Mouse (Mus musculus) cerebellum, adult 9-10 months (tissue): ENCODE results near the gene Vcan.
"Not testable (repeated sequence)": the region's sequence is repeated elsewhere in the genome, so short reads cannot be mapped to it uniquely, and the experiment has no call there.

Source experiments
- DNase-seq: peaks from one replicate; pipeline ENCODE4 v3.0.0; 2022

Gene Vcan

DNA sequence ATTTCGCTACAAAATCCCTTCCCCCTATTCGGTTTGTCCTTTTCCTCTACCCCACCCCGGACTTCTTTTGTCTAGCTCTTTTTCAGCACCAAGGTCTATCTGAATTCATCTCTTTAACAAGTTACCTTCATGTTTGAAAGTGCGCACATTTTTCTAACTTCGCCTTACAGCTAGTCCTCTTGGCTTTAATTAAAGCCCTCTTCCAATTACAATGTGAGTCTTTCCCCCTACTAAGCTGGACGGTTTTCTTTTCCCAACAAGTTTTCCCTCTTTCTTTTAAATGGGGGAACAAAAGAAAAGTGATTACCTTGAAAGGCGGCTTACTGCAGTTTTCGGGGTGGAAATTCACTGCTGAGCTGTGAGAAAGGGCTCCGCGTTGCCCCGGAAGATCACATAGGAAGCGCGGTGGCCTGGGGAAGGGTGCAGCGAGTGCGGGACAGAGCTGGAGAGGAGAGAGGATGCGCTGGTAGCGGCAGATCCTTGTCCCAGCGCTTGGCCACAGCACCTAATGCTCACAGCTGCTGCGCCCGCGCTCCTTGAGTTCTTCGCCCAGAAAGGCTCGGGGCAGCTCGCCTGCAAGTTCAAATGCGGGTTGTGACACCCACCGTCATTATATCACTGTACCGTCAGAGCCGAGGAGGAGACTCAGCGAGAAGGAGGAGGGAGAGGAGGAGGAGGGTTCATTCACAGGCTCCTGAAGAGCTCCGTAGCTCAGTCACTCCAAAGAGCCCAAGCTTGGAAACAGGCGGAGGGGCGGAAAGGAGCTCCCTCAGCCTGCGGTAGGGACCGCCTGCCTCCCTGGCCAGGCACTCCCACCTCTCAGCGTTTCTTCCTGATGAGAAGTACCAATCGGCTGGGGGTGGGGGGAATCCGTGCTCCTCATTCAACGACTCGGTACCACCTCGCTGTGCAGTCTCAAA lies at the start of gene Vcan:
Vcan (minus strand) TSS at position 744 of the 920 bp plus-strand sequence.
- DNase-seq: no peak

DNA sequence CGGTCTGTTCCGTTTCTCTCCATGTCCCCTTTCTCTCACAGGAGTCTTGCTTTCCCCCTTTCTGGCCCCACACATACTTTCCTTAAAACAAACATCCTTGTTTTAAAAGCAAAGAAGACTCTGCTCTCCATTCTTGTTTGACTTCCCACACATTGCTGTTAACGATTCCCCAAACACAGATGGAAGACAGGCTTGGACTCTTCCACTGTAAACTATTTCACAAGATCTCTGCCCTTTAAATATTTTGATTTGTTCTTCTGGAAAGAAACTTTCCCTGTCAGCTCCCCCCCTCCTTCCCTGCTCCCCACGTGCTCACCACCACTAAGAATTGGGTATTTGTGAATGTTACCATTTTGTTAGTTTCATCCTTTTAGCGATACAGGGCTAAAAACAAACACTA lies 49.2 kb upstream of the Vcan start:
- no peak for DNase-seq

DNA sequence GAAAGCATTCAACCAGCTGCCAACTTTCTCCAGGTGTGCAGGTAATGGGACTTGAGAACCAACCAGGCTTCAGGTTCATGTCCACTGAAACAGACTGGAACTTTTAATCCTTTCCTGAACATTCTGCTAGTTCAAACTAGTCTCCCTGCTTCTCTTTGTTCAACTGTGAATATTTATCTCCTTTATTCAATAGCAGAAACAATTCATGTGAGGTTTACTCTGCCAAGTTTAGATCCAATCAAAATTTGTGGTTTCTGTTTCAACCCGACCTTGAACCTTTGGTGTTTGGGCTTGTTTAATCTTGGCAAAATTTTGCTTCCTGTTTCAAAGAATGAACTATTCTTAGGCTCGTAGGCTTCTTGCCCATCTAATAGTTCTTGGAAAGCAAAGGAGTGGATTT lies 40.6 kb upstream of the Vcan start:
- no peak for DNase-seq

DNA sequence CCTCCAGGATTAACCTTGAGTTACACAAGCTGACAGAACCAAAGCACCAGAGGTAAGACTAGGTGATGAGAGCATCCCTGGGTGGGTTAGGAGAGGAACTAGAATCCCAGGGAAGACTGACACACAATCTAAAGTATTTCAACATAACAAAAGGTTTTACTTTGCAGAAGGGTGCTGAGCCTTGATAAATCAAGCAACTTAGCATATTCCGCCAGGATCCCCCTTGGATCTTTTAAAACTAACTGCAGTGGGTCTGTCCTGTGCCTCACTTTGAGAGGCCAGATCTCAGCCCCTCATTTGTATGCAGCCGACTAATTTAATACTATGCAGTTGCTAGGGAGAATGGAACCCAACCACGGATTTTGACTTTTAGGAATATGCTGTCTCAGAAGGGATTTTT lies 38.0 kb upstream of the Vcan start:
- DNase-seq: no peak

DNA sequence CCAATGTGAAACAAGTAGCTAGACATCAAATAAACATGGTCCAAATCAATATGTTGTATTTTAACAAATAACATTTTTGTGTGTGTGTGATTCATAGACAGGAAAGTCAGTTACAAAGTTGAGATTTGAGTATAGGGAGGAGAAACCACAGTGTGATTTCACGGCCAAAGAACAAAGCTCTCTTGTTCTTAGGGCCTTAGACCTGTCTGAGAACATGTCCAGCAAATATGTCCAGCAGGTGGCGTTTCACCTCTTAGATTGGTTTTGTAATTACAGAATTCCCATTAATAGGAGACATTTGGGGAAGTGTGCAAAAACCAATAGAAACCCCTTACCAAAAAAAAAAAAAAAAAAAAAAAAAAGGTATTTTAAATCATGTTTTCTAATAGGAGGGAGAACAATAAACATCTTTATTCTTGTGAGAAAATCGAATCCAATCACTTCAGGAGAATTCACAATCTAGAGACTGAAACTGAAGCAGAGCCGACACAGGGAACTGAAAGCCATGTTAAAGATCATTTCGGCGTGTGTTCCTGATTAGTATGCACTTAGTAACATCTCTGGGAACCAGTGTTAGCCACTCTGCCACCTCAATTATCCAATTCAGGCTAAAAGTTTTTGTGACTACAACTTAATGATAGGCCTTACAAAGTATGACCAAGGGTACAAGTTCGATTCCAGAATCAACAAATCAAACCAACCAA lies 37.1 kb upstream of the Vcan start:
- DNase-seq: peak; percentile 45

DNA sequence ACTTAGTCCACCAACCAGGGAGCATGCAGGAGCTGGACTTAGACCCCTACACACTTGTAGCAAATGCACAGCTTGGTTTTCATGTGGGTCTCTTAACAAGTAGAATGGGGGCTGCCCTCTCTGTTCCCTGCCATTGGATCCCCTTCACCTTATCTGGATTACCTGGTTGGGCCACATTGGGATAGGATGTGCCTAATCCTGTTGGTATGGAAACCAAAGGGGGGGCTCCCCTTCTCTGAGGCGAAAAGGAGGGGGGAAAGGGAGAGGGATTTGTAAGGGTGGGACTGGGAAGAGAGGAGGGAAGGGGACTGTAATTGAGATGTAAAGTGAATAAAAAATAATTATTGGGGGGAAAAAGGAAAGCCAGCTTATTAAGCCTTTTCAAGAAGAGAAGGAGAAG lies 35.5 kb upstream of the Vcan start:
- DNase-seq: no peak

DNA sequence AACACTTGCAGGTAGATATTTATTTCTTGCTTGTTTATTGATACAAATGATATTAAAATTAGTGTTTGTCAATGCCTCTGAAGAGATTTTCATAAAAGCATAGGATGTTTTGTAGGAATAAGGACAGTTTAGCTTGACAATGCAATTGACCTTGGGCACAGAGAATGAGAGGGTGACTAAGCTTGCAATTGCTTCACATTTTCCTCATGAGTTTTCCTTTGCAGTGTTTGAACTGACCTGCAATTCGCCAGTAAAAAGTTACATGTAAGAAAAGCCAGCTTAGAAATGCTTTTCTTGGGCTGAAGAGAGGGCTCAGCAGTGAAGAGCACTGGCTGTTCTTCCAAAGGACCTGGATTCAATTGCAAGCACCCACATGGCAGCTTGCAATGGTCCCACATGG lies 34.8 kb upstream of the Vcan start:
- DNase-seq: no peak

DNA sequence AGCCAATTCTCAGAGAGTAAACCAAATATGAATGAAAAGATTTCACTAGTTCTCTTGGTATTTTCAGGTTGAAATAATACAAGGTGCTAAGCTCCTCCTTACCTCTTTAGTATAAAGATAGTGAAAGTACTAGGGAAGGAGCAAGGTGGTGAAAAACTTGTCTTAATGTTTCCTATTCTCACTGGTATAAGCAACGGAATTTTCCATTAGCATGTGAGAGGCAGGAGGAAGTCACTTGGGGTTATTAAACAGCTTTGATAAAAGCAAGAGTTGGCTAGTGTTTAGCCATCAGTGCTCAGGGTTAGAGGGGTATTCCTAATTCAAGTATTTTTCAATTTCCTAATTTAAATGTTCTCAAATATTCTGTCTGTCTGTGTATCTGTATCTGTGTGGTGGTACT lies 24.2 kb upstream of the Vcan start:
- DNase-seq: no peak

DNA sequence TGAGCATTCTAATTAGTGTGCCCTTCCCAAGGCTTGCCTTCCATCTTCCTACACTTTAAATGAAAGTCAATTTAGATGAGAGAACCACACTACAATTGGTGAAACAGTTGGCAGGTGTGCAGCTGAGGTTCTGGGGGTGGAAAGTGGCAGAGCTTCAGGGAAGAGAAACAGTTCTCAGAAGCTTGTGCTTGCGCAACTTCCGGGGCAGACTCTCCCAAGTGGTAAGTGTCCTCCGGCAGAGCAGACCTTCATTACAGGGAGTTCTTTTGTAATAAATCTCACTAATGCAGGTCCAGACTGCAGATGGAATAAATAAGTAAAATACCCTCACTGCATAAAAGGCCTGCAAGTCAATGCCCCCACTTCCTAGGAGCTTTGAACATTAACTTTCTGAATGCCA lies 23.7 kb upstream of the Vcan start:
- no peak for DNase-seq

DNA sequence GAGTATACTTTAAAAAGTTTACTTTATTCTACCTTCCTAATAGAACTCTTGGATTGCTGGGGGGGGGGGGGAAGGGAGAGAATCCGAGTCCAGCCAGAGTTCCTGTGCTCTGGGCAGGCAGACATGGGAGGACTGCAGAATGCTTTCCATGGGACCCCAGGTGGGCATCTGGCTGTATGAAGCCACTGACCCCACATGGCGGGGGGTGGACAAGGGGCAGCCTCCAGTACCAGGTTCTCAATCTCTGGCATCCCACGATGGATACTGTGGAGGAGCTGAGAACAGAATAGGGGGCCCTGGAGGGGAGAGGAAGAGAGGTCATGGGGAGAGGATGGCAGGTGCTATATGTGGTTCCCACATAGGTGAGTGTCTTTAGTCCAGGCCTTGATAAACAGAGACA lies 20.0 kb upstream of the Vcan start:
- no peak for DNase-seq

DNA sequence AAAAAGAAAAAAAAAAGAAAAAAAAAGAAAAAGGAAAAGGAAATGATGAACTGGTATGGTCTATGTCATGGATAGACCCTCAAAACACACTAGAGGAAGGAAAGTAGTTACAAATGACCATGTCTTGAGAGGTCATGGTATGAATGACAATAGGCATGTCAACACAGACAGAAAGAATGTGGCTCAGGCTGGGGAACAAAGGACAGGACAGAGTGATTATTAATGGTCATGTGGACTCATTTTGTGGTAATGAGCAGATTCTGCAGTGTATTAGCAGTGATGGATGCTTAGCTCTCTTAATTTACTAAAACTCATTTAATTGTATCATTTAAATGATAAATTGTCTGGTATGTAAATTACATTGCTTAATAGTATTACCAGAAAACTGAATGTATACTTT lies 14.0 kb upstream of the Vcan start:
- DNase-seq: no peak

DNA sequence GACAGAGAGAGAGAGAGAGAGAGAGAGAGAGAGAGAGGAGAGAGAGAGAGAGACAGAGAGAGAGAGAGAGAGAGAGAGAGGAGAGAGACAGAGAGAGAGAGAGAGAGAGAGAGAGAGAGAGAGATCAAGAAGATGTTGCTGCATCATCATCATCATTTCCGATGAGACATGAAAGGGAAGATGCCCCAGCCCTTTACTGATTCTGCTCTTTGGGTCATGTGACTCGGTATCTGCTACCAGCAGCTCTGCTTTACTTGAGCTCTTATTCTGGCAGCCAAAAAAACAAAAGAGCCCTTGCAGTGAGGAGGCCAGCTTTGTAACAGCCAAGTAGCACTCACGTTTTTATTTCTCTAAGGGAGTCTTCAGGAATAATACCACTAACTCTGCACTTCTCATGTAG lies 8.3 kb upstream of the Vcan start:
- not testable (repeated sequence) for DNase-seq

DNA sequence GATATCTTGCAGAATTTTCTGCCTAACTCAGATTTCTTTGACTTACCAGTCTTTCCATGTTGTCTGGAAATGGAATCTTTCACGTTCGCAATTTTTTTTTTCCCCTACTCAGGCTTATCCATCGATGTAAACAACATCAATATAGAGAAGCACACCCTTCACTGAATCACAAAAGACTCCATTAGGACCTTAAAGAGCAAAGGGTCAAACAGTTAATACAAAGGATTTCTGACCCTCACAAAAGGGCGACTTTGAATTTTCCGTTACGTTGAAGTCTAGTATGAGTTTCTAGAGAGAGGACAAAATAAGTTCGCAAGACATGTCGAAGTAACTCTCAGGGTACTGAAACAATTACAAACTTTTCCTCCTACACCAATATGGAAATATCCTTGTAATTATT lies 892 bp upstream of the Vcan start:
- no peak for DNase-seq

DNA sequence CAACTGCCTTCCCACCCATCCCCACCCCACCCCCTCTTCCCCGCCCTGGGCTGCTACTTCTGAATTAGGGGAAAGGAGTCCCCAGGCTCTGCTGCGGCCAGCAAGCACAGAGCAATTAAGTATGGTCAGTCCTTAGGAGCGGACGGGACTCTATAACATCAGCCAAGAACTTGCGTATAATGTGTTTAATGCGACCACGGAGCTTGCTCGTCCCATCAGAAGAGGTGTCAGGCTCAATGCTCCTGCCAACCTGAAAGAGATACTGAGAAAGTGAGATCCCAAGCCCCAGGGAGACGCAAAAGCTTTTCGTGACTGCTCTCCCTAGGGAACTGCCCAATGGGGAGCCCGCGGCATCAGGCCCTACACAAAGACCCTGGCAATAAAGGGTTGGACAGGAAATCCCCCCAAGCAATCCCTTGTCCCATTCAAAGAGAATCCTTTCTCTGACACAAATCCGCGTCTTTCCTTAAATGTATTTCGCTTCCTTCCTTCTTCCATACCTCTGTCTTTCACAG lies 434 bp upstream of the Vcan start:
- DNase-seq: no peak

DNA sequence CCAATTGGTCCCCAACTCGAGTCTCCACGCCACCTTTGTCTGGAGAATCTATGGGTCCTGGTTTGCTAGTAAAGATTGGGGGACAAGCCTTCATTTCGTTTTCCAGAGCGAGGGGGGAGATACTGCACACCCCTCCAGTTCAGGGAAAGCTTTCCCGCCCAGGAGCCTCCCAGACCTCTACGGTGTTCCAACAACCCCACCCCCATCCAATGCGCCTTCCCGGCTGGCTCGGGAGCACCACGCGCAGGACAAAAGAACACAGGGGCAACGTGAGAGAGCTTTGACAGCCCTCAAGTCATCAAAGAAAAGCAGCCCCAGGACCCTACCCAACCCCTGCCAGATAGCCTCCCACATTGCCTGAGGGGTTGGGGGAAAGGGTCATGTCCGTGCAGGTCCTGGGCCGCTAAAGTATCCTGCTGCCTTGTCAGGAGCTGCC lies 1.2 kb downstream of the Vcan start:
- no peak for DNase-seq

DNA sequence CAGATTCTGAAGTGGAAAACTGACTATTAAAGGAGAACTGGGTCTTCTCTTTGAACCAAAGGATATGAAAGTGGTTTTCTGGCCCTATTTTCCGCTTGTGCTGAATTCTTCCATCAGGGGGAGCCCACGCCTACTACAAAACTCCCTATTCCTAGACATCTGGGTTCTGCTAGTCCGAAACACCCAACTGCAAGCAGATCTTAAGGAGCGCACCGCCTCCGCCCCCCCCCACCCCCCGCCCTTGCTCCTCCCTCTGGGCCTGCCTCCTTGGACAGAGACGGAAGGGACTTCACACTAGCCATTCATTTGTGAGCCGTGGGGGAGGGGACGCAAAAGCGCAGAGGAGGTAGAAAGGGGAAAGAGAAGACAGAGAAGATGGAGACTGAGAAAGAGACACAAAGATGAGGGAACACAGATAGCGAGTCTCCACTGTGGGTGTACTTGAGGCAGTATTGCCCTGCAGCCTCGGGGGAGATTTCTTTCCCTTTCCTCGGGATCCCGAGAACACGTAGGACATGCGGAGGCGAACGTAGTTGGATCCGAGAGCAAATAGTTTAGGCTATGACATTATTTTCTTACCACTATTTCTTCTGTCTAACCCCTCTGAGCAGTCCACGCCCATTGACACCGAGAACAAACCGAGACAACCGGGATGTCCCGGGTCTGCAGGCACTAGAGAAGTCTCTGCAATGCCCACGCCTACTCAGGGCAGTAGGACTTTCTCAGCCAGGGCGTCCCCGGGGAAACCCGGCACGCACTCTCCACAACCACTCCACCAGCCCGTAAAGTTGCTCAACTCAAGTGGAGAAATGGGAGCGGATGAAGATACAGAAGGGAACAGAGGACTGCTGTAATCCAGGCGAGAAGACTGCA lies 1.8 kb downstream of the Vcan start:
- peak; percentile 29 for DNase-seq

DNA sequence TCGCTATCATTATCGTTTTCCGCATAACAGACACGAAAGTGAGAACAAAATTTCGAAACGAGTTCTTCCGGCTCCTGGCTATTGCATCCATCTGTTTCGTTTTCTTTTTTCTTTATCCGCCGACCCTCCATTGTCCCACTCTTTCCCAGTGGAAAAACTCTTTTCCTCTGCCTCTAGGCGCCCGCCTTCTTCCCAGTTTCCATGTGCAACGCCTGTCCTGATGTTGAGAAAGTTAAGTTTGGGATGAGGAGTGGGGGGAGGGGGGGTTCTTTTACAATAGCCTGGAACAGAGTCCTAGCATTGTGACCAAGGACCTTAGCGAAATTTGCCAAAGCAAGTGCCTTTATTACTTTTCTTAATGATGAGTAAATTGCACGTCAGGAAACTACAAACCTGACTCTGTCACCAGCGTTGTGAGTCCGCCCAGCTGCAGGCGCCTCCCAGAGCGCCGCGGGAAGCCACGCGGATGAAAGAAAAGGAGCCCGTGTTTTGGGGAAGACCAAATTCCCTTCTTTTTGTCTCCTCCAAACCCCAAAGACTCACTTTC lies 2.5 kb downstream of the Vcan start:
- DNase-seq: no peak

DNA sequence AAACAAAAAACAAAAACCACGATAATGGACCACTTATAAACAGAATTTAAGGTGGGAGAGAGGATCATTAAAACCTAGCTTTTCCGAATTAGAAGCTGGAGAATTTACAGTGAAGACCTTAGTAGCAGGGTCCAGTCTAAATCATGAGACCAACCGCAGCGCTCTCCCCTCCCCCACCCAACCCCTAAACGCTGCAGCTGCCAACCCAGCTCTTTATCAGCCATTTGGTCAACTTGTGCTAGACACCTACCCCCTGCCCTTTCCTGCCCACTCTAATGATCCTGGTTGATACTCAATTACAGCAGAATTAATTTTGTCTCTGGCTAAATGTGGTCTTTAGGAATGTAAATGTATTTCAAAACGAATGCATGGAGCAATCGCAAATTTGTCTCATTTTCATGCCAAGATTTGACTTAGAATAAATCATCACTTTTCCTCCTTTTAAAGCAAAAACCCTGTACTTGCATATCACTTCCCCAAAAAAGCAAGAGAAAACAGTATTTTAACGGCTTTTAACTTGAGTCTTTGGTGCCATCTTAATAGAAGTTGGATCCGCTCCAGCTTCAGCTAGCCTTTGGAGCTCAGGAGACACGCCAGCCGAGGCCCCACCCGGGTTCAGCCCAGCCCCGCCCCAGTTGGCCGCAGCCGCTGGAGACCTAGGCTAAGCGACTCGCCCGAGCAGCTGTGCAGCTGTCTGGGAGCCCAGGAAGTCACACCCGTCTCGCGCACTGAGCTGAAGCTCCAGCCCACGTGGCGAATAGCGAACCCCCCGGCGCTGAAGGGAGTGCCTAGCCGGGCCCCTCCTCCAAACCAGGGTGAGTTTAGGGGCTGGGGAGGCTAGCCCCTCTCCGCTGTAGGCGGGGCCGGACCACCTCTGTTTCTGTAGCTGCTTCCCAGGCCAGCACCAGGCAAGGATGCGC lies 3.3 kb downstream of the Vcan start:
- DNase-seq: no peak

DNA sequence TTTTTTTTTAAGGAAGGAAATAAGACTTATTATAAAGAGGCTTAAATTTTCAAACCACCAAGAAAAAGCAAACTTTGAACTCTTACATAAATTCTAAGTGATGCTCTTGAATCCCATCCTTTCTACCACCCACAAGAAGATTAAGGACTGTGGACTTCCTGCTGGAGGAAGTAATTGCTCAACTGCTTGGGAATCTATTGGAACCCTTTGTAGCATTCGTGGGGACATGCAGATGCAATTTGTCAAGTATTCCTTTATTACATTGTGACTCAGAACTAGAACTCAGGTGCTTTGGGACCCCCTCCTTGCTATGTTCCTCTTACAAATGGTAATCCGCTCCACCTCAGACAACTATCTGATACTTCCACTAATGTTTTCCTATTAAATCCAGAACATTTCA lies 4.0 kb downstream of the Vcan start:
- no peak for DNase-seq

DNA sequence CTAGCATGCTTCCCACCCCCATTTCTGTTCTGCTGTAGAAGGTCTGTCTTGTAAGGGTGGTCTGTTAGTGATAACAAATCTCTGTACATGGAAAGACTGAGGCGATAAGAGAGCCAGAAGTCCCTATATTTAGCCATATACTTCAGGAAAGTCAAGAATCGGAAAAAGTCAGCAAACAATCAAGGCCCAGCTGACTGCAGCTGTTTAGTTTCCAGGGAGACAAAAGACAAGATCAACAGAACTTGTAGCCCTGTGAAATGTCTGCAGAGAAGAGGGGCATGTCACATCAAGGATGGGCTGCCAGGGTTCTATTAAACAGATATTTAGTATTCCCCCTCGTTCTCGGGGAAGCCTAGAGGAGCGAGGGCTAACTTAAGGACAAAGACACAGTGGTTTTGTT lies 7.2 kb downstream of the Vcan start:
- no peak for DNase-seq

DNA sequence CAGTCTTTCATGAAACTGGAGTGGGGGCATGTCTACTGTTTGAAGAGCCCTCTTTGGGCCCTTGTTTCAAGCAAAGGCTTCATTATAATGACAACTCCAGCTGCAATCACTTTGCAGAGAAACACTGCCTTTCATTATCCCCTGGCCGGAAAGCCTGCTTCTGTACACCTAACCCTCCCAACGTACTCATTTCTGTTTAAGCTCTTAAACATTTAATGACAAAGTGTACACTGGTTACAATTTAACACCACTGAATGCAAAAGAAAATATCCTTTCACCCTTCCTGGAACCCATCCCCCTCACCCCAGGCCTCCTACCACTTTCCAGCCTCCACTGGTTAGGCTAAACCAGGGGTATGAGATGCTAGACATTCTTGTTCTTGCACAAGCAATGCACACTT lies 15.8 kb downstream of the Vcan start:
- DNase-seq: no peak

DNA sequence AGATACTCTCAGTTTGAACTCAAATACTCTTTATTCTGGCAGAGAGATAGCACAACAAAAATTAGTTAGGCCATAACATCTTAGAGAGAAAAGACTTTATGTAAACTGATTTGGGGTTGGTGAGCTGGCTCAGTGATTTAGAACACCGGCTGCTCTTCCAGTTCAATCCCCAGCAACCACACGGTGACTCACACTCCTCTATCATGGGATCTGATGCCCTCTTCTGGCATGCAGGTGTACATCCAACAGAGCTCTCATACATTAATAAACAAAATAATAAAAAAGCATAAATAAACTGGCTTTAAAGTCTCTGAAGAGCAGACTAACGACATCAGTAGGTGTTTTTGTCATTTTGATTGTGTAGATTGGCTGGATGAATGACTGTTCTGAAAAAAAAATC lies 21.8 kb downstream of the Vcan start:
- DNase-seq: no peak
